Mouse (Mus musculus) neural tube, embryonic 11.5 days (tissue): ENCODE measurements around the gene Esr2. TPM values are rescaled to one million over a fixed set of nuclear protein-coding genes. Genes with fewer than 3 reads are reported as not detected.
A peak's percentile ranks its signal among the peaks of the same experiment; 100 is the strongest.
"Not testable (repeated sequence)": the region's sequence is repeated elsewhere in the genome, so short reads cannot be mapped to it uniquely, and the experiment has no call there.

Experiments used
- ATAC-seq: fragments of 200-750 bp; cut with Nextera tagmentation; 2 replicates; pipeline ENCODE4 v1.8.0; 2017; ENCODE audit warnings: moderate number of reproducible peaks, mild to moderate bottlenecking, moderate TSS enrichment, moderate library complexity; ENCODE audit not compliant: insufficient read depth, low FRiP score, low TSS enrichment
- DNase-seq: peaks from one replicate; pipeline ENCODE4 v3.0.0-alpha.2; 2015; ENCODE audit warnings: low spot score
- H3K27ac ChIP-seq: fragments of 300-500 bp; sonication (generic); 2 replicates; pipeline ENCODE4 v1.5.1; 2014; ENCODE audit warnings: low read depth, mild to moderate bottlenecking, low read length
- H3K27me3 ChIP-seq: fragments of 300-500 bp; sonication (generic); 2 replicates; pipeline ENCODE4 v1.6.1; 2014; ENCODE audit warnings: mild to moderate bottlenecking, low read length, mixed read lengths; ENCODE audit not compliant: control insufficient read depth, insufficient read depth
- H3K36me3 ChIP-seq: fragments of 300-500 bp; sonication (generic); 2 replicates; pipeline ENCODE4 v1.6.1; 2014; ENCODE audit warnings: mild to moderate bottlenecking, low read length, moderate library complexity, mixed read lengths; ENCODE audit not compliant: control insufficient read depth, insufficient read depth
- H3K4me1 ChIP-seq: fragments of 300-500 bp; sonication (generic); 2 replicates; pipeline ENCODE4 v1.6.1; 2014; ENCODE audit warnings: low read length, mixed read lengths; ENCODE audit not compliant: control insufficient read depth, insufficient read depth
- H3K4me2 ChIP-seq: fragments of 300-500 bp; sonication (generic); 2 replicates; pipeline ENCODE4 v1.6.1; 2014; ENCODE audit warnings: low read depth, mild to moderate bottlenecking, moderate library complexity
- H3K4me3 ChIP-seq: fragments of 300-500 bp; sonication (generic); 2 replicates; pipeline ENCODE4 v1.5.1; 2014; ENCODE audit warnings: low read depth, low read length
- H3K9ac ChIP-seq: fragments of 300-500 bp; sonication (generic); 2 replicates; pipeline ENCODE4 v1.6.1; 2014; ENCODE audit warnings: mild to moderate bottlenecking, low read length
- H3K9me3 ChIP-seq: fragments of 300-500 bp; sonication (generic); 2 replicates; pipeline ENCODE4 v1.6.1; 2016; ENCODE audit warnings: low read length; ENCODE audit not compliant: control insufficient read depth
- WGBS: fragments of 180-500 bp; shearing (Covaris S2); extraction: QIAGEN DNeasy Blood & Tissue Kit; methylation state at CpG from one replicate; pipeline ENCODE4 v1.1.7; 2014; 5-methylcytosine and 5-hydroxymethylcytosine counted together
- polyA plus RNA-seq: library from polyadenylated mRNA; unstranded; fragments of >200 nt; fragmentation: Nextera tagmentation; extraction: Ambion mirVana; gene quantifications from 2 replicates; pipeline ENCODE4 v1.2.1, GENCODE M21; 2014

Esr2 gene
- polyA plus RNA-seq, 1 experiment from 2014 or later: 0.11 TPM

DNA sequence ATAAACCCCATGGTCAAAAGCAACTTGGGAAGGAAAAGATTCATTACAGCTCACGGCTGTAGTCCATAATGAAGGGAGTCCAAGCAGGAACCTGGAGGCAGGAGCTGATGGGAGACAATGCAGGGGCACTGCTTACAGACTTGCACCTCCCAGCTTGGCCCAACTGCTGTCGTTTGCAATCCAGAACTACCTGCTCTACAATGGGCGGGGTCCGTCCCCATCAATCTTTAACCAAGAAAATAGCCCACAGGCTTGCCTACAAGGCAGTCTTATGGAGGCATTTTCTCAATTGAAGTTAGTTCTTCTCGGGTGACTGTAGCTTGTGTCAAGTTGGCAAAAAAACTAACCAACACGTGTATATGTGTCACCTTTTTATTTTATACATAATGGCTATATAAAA is 3.4 kb upstream of the Esr2 start:
- H3K27me3 ChIP-seq: peaks cover 4% of the 10 kb centered on the region; the same call in 1 of the 2 replicates
- H3K9me3 ChIP-seq: no peaks in the 10 kb centered on the region
- no peaks in the 10 kb centered on the region for H3K4me1 ChIP-seq
- H3K4me2 ChIP-seq: no peak overlapping the region
- H3K36me3 ChIP-seq: no peaks in the 10 kb centered on the region
- no peak overlapping the region for H3K4me3 ChIP-seq
- WGBS: 76% methylated on average over 6 of the region's 6 CpGs
- H3K9ac ChIP-seq: no peak overlapping the region
- no peak for ATAC-seq
- DNase-seq: no peak
- no peak overlapping the region for H3K27ac ChIP-seq

DNA sequence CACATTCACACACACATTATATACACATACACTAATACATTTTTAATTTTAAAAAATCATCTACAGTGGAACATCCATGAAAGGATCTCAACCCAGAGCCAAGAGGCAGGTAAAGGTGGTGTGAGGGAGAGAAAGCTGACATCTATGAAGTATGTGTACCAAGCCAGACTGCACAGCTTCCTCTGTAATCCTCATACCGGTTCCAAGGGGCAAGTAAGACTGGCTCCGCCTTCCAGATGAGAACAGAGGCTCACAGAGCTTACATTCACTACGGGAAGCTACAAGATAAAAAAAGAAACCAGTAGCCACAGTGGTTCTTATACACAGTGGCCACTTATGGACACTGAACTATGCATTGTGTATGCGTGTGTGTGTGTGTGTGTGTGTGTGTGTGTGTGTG is 2.5 kb upstream of the Esr2 start:
- no peaks in the 10 kb centered on the region for H3K36me3 ChIP-seq
- H3K27ac ChIP-seq: no peak overlapping the region
- H3K27me3 ChIP-seq: peaks cover 4% of the 10 kb centered on the region; the same call in 1 of the 2 replicates
- no peak overlapping the region for H3K9ac ChIP-seq
- H3K4me3 ChIP-seq: no peak overlapping the region
- no peaks in the 10 kb centered on the region for H3K9me3 ChIP-seq
- 66% methylated on average over 4 of the region's 4 CpGs for WGBS
- DNase-seq: no peak
- ATAC-seq: no peak
- no peak overlapping the region for H3K4me2 ChIP-seq
- H3K4me1 ChIP-seq: no peaks in the 10 kb centered on the region

DNA sequence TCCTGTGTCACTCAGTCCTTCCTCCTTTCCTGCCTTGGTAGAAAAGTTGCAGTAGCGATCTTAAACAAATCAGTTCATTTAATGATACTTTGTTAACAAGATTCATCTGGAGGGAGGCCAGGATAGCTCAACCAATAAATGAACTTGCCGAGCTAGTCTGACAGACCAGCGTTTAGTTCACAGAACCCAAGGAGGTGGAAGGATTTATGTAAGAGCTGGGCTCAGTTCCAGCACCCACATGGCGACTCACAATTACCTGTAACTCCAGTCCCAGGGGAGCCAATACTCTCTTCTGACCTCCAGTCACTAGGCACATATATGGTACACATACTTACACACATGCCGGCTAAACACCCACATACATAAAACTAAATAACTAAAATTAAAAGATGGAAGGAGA is 2.0 kb upstream of the Esr2 start:
- Histone ChIP-seq H3K4me1 (no peaks in the 10 kb centered on the region), H3K4me3 (no peak overlapping the region), H3K27ac (no peak overlapping the region), H3K9me3 (no peaks in the 10 kb centered on the region), H3K36me3 (no peaks in the 10 kb centered on the region), H3K4me2 (no peak overlapping the region), H3K27me3 (peaks cover 4% of the 10 kb centered on the region; the same call in 1 of the 2 replicates), H3K9ac (no peak overlapping the region)
- ATAC-seq (no peak), DNase-seq (no peak)
- WGBS: 83% methylated on average over 5 of the region's 5 CpGs

DNA sequence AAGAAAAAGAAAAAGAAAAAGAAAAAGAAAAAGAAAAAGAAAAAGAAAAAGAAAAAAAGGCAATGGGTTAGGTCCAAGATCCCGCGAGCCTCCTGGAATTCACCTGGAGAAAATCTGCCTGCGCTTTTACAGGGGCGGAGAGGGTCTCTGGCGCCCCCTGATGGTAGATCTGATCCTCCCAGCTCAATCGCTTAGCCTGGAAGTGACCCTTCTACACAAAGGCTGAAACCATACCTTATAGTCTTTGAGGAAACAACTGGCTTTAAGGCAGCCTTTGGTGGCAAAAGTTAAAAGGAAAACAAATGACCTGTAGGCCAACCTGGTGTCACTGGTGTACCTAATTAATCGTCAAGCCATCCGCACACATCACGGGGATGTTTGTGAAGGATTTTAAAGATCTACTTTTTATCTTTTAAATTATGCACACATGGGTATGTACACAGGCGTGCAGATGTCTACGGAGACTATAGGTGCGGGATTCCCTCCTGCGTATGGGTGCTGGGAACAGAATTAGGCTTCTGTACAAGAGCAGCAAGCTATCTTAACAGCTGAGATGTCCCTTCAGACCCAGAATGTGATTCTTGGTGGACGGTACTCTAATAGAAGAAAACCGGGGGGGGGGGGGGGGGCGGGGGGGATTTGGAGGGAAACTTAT is 932 bp upstream of the Esr2 start:
- Histone ChIP-seq H3K27me3 (peaks cover 4% of the 10 kb centered on the region; the same call in 1 of the 2 replicates), H3K4me3 (0 out of 2 replicates have a peak overlapping the region, but pooled peaks have one; percentile 38), H3K27ac (no peak overlapping the region), H3K36me3 (no peaks in the 10 kb centered on the region), H3K9me3 (no peaks in the 10 kb centered on the region), H3K4me2 (peak overlapping the region; percentile 76; the same call in 1 of the 2 replicates), H3K4me1 (no peaks in the 10 kb centered on the region), H3K9ac (no peak overlapping the region)
- DNase-seq: peak; percentile 79
- no peak; the same call in 1 of the 2 replicates for ATAC-seq
- WGBS: 39% methylated on average over 15 of the region's 16 CpGs

DNA sequence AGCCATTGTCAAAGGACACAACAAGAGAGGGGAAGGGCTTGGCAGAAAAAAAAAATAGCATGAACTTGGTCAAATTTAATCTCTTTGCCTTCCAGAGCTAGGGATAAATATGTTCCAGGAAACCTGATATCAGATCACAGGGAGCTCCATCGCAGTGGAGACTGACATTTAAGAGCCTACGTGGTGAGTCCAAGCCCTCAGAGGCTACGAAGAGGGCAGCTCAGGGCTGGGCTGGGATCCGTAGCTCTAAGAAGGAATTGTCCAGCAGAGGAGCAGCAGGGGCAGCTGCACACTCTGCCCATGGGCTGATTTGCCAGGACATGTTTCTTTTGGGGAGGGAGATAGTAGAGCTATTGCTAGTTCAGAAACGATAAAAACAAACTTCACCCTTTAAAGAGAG is 11.4 kb downstream of the Esr2 start:
- Histone ChIP-seq H3K4me2 (no peak overlapping the region), H3K36me3 (no peaks in the 10 kb centered on the region), H3K27ac (no peak overlapping the region), H3K9me3 (no peaks in the 10 kb centered on the region), H3K4me3 (no peak overlapping the region), H3K4me1 (no peaks in the 10 kb centered on the region), H3K27me3 (no peaks in the 10 kb centered on the region), H3K9ac (no peak overlapping the region)
- DNase-seq (no peak), ATAC-seq (no peak)
- WGBS: 63% methylated on average over 5 of the region's 5 CpGs

DNA sequence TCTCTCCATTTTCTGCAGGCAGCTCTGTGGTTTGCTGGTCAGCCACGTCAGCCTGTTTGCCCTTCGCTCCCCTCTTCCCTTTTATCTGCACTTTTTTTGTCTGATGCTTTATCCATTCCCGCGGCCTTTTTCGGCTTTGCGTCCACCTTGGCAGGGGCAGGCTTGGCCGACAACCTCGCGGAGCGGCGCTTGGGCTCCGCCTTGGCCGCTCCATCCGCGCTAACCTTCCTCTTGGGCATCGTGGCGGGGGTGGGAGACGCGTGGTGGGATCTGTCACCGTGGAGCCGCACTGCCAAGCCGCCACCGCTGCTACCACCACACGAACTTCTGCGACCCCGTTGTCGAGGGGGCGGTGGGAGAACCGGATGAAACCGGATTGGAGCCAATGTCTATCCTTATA is 24.7 kb downstream of the Esr2 start:
- H3K9me3 ChIP-seq, H3K27ac ChIP-seq, ATAC-seq, H3K9ac ChIP-seq, H3K4me1 ChIP-seq, H3K27me3 ChIP-seq, H3K36me3 ChIP-seq: not testable (repeated sequence)
- Histone ChIP-seq H3K4me3 (peak overlapping the region; percentile 25), H3K4me2 (peak overlapping the region; percentile 51)
- DNase-seq: peak; percentile 28
- 20% methylated on average over 30 of the region's 30 CpGs for WGBS

DNA sequence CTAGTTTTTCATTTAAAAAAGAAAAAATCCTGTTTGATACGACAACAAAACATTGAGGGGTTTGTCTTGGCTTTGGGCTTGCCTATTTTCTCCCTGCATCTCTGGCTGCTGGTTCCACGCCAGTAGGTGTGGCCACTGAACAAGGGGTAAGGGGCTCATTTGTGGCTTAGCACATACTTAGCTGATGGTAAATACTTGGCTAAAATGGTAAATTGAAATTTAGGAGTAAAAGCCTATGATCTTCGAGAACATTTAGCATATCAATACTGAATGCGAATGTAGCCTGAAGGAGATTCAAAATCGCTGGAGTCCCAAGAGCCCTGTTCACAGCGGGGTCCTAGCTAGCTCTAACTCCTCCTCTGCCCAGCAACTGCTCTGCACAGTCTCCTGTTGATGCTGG is 40.4 kb downstream of the Esr2 start:
- Histone ChIP-seq H3K4me3 (no peak overlapping the region), H3K9me3 (no peaks in the 10 kb centered on the region), H3K9ac (no peak overlapping the region), H3K27me3 (no peaks in the 10 kb centered on the region), H3K27ac (no peak overlapping the region), H3K4me1 (no peaks in the 10 kb centered on the region), H3K36me3 (no peaks in the 10 kb centered on the region), H3K4me2 (no peak overlapping the region)
- ATAC-seq: no peak
- no peak for DNase-seq
- WGBS: 44% methylated on average over 6 of the region's 6 CpGs

DNA sequence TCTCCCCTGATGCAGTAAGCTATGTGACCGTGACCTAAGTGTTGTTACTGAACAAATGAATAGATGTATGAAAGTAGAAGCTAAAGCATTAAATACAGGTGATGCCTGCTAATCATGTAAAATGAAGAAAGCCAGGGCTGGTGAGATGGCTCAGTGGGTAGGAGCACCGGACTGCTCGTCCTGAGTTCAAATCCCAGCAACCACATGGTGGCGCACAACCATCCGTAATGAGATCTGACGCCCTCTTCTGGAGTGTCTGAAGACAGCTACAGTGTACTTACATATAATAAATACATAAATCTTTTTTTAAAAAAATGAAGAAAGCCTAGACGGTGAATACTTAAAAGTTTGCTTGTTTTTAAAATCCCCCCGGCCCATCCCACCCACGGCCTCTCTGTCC is 44.0 kb downstream of the Esr2 start:
- not testable (repeated sequence) for ATAC-seq, H3K27ac ChIP-seq, H3K4me1 ChIP-seq, H3K4me3 ChIP-seq, H3K27me3 ChIP-seq, H3K9ac ChIP-seq, H3K9me3 ChIP-seq, DNase-seq, H3K4me2 ChIP-seq, H3K36me3 ChIP-seq
- 87% methylated on average over 9 of the region's 9 CpGs for WGBS

DNA sequence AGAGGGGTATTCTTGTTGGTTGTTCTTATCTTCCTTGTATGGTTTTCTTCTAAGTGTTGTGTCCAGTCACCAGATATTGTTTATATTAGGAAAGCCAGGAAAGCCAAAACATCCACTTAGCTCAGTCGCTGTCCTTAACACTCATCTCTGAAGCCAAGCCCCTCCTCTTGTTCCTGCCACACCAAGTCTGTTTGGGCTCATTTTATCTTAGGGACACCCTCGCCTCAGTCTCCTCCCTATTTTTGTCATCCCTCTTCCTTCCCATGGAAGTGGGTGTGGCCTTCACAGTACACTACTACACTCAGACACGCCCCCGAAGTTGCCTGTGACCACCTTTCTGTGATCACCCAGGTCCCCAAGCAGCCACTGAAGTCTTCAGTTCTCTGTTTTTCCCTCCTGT is 44.5 kb downstream of the Esr2 start:
- no peaks in the 10 kb centered on the region for H3K4me1 ChIP-seq
- no peak overlapping the region for H3K9ac ChIP-seq
- no peak overlapping the region for H3K4me2 ChIP-seq
- H3K27me3 ChIP-seq: no peaks in the 10 kb centered on the region
- H3K4me3 ChIP-seq: no peak overlapping the region
- WGBS: 81% methylated on average over 4 of the region's 4 CpGs
- no peaks in the 10 kb centered on the region for H3K36me3 ChIP-seq
- no peaks in the 10 kb centered on the region for H3K9me3 ChIP-seq
- no peak for ATAC-seq
- no peak overlapping the region for H3K27ac ChIP-seq
- DNase-seq: no peak
